8 mouse cellular contexts compared by ENCODE assay signal in genomic region chr14:104813977-104814584, GRCm38 (mm10).
A peak's percentile ranks its signal among the peaks of the same experiment; 100 is the strongest.
DNase-seq lines count a peak whose midpoint lies in the region; ATAC-seq and TF ChIP-seq lines count a peak whose summit lies in the region.

No protein-coding gene starts in this region.

- H3K9ac ChIP-seq in hindbrain, embryonic 14.5 days = no peak overlapping the region
- H3K9ac ChIP-seq in hindbrain, embryonic 13.5 days = no peak overlapping the region
- H3K9ac ChIP-seq in hindbrain, postnatal 0 days (replicated peaks; ENCODE audit: low read length) = no peak overlapping the region
- H3K9ac ChIP-seq in midbrain, postnatal 0 days (replicated peaks; ENCODE audit: low read length, poor library complexity, severe bottlenecking) = no peak overlapping the region

- intact Hi-C loops in left cerebral cortex, postnatal 36 days (cut with DNase I) = loop anchor here (2.0 to 10.0 kb wide), 3 partner anchors 347 to 1099 kb away; partner anchors contain the start of gene Pou4f1

- 32% methylated on average over 10 of the region's 10 CpGs for WGBS in hindbrain, embryonic 14.5 days
- 34% methylated on average over 10 of the region's 10 CpGs for WGBS in hindbrain, embryonic 13.5 days
- WGBS in hindbrain, postnatal 0 days = 29% methylated on average over 10 of the region's 10 CpGs
- WGBS in midbrain, postnatal 0 days = 27% methylated on average over 10 of the region's 10 CpGs

- ATAC-seq in hindbrain, embryonic 14.5 days (ENCODE audit: low FRiP score) = peak; percentile 43
- ATAC-seq in hindbrain, embryonic 13.5 days (ENCODE audit: low FRiP score) = no peak
- 0 out of 2 replicates have a peak, but pooled peaks have one; percentile 53 for ATAC-seq in hindbrain, postnatal 0 days
- no peak for ATAC-seq in midbrain, postnatal 0 days (ENCODE audit: low FRiP score)

- no peaks in the 10 kb centered on the region for H3K36me3 ChIP-seq in hindbrain, embryonic 14.5 days (replicated peaks; ENCODE audit: control insufficient read depth, insufficient read depth)
- H3K36me3 ChIP-seq in hindbrain, embryonic 13.5 days = no peaks in the 10 kb centered on the region
- H3K36me3 ChIP-seq in hindbrain, postnatal 0 days (ENCODE audit: insufficient read depth, low read length) = no peaks in the 10 kb centered on the region
- H3K36me3 ChIP-seq in midbrain, postnatal 0 days (ENCODE audit: insufficient read depth, low read length) = no peaks in the 10 kb centered on the region

- TF ChIP-seq CTCF in hindbrain, postnatal 0 days (IDR thresholded peaks at IDR 0.05; ENCODE audit: low read depth) = peak; percentile 87
- peak; percentile 93 for TF ChIP-seq CTCF in midbrain, postnatal 0 days (IDR thresholded peaks at IDR 0.05)

- 0 out of 2 replicates have a peak, but pooled peaks cover 7% of the 10 kb centered on the region for H3K27me3 ChIP-seq in hindbrain, embryonic 14.5 days (ENCODE audit: control insufficient read depth, insufficient read depth, low read length)
- H3K27me3 ChIP-seq in hindbrain, embryonic 13.5 days = no peaks in the 10 kb centered on the region
- no peaks in the 10 kb centered on the region for H3K27me3 ChIP-seq in hindbrain, postnatal 0 days (ENCODE audit: insufficient read depth, low read length)
- H3K27me3 ChIP-seq in midbrain, postnatal 0 days (ENCODE audit: insufficient read depth, low read length) = no peaks in the 10 kb centered on the region

- H3K9me3 ChIP-seq in hindbrain, embryonic 14.5 days (ENCODE audit: control insufficient read depth, low read length) = no peaks in the 10 kb centered on the region
- no peaks in the 10 kb centered on the region for H3K9me3 ChIP-seq in hindbrain, embryonic 13.5 days
- no peaks in the 10 kb centered on the region for H3K9me3 ChIP-seq in hindbrain, postnatal 0 days (ENCODE audit: low read length)
- no peaks in the 10 kb centered on the region for H3K9me3 ChIP-seq in midbrain, postnatal 0 days (ENCODE audit: low read length)

- no peak overlapping the region for H3K27ac ChIP-seq in hindbrain, embryonic 14.5 days
- H3K27ac ChIP-seq in hindbrain, embryonic 13.5 days = no peak overlapping the region
- no peak overlapping the region for H3K27ac ChIP-seq in hindbrain, postnatal 0 days
- no peak overlapping the region for H3K27ac ChIP-seq in midbrain, postnatal 0 days (ENCODE audit: low read depth, low read length)

- H3K4me2 ChIP-seq in hindbrain, embryonic 14.5 days (replicated peaks) = no peak overlapping the region
- no peak overlapping the region for H3K4me2 ChIP-seq in hindbrain, embryonic 13.5 days
- H3K4me2 ChIP-seq in hindbrain, postnatal 0 days (ENCODE audit: low read depth, low read length) = no peak overlapping the region
- H3K4me2 ChIP-seq in midbrain, postnatal 0 days (ENCODE audit: low read depth, low read length, poor library complexity, severe bottlenecking) = no peak overlapping the region

- H3K4me3 ChIP-seq in hindbrain, embryonic 14.5 days (replicated peaks; ENCODE audit: low read length) = no peak overlapping the region
- H3K4me3 ChIP-seq in hindbrain, embryonic 13.5 days = no peak overlapping the region
- no peak overlapping the region for H3K4me3 ChIP-seq in hindbrain, postnatal 0 days (ENCODE audit: low read length)
- no peak overlapping the region for H3K4me3 ChIP-seq in midbrain, postnatal 0 days (ENCODE audit: low read depth, low read length)

- DNase-seq in hindbrain, embryonic 14.5 days (ENCODE audit: low spot score) = peak; percentile 97
- DNase-seq in brain, adult 2 months (ENCODE audit: low read depth, low spot score) = peak; percentile 86
- DNase-seq in fibroblast of lung, adult 2 months (ENCODE audit: low read depth) = peak; percentile 22
- DNase-seq in hindbrain, postnatal 0 days (ENCODE audit: low spot score) = peak; percentile 93
- peak; percentile 31 to 62 for DNase-seq in left cerebral cortex, postnatal 36 days (ENCODE audit: low spot score in 2 of 2)
- peak; percentile 91 for DNase-seq in midbrain, postnatal 0 days (ENCODE audit: low spot score)
- peak; percentile 83 for DNase-seq in testis, postnatal 10 days (ENCODE audit: low spot score)

- H3K4me1 ChIP-seq in hindbrain, embryonic 14.5 days (replicated peaks; ENCODE audit: control insufficient read depth, insufficient read depth, low read length) = no peaks in the 10 kb centered on the region
- H3K4me1 ChIP-seq in hindbrain, embryonic 13.5 days (replicated peaks) = no peaks in the 10 kb centered on the region
- H3K4me1 ChIP-seq in hindbrain, postnatal 0 days (ENCODE audit: insufficient read depth, low read length) = no peaks in the 10 kb centered on the region
- H3K4me1 ChIP-seq in midbrain, postnatal 0 days (ENCODE audit: insufficient read depth, low read length) = no peaks in the 10 kb centered on the region

Comparison
In these comparisons a context has a peak if more than half of its experiments do, and no peak if none do; other contexts are left out.
1. ATAC-seq: peak in hindbrain, embryonic 14.5 days (single experiment) and hindbrain, postnatal 0 days (single experiment); none in hindbrain, embryonic 13.5 days (single experiment) and midbrain, postnatal 0 days (single experiment).
2. DNase-seq: peak in every context shown above with its lines; median percentile 97 in hindbrain, embryonic 14.5 days; 93 in hindbrain, postnatal 0 days; 91 in midbrain, postnatal 0 days; 86 in brain, adult 2 months; 83 in testis, postnatal 10 days; 46 in left cerebral cortex, postnatal 36 days; 22 in fibroblast of lung, adult 2 months.